Mouse (Mus musculus): Measurements from ENCODE around the gene Cers5. TPM values are rescaled to one million over a fixed set of nuclear protein-coding genes. Genes with fewer than 3 reads are reported as not detected.

The Cers5 gene
- polyA plus RNA-seq, 1 experiment, result 53.4 TPM

DNA sequence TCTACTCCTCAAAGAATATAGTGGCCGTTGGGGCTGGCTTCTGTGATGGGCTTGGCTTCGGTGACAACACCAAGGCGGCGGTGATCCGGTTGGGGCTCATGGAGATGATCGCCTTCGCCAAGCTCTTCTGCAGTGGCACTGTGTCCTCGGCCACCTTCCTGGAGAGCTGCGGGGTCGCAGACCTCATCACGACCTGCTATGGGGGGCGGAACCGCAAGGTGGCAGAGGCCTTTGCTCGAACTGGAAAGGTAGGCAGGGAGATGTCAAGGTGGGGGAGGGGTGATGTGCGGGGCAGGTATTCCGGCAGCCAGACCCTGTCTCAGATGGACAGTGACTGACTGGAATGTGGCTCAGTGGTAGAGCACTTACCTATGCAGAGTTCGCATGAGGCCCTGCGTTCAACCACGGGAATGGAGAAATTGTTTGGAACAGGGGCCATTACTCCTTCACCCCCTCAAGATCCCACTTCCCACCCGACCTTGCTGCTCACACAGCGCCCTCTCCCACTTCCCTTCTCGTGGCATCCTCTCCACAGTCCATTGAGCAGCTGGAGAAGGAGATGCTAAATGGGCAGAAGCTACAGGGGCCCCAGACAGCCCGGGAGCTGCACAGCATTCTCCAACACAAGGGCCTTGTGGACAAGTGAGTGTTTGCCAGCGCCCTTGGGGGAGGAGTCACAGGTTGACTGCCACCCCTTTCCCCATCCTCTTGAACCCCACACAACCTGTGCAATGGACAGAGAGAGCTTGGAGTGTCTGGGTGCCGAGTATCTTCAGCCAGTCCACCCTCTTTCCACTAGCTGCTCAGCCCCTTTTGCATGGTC, 50.6 kb downstream of the Cers5 start:
- DNase-seq, result no peak
- TF ChIP-seq CTCF (IDR thresholded peaks at IDR 0.05; ENCODE audit: insufficient read depth, low read length), result no peak
- no peak for TF ChIP-seq POLR2A (IDR thresholded peaks at IDR 0.05; ENCODE audit: borderline replicate concordance, extremely low read depth, low read depth, low read length)
- Histone ChIP-seq H3K4me1 (ENCODE audit: control insufficient read depth, insufficient read depth, low read length) (peaks cover 17% of the 10 kb centered on the region), H3K4me3 (replicated peaks; ENCODE audit: extremely low read depth, low read depth, low read length) (no peak overlapping the region)
- 80% methylated on average over 25 of the region's 25 CpGs for WGBS

DNA sequence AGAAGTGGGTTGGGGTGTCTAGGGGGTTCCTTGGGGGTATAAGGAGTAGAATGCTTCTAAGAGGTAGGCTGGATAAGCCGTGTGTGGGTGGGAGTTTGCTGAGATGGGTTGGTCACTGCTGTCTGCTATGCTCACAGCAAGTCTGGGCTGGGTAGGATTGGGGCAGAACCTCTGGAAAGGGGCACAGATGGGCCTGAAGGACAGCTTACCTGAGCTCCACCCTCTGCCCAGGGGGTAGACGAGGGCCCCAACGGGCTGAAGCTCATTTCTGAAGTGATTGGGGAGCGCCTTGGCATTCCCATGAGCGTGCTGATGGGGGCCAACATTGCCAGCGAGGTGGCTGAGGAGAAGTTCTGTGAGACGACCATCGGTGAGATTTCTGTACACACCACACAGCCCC, 52.8 kb downstream of the Cers5 start:
- TF ChIP-seq POLR2A (IDR thresholded peaks at IDR 0.05; ENCODE audit: borderline replicate concordance, extremely low read depth, low read depth, low read length) (no peak), CTCF (IDR thresholded peaks at IDR 0.05; ENCODE audit: insufficient read depth, low read length) (no peak)
- DNase-seq, result no peak
- Histone ChIP-seq H3K4me3 (replicated peaks; ENCODE audit: extremely low read depth, low read depth, low read length) (no peak overlapping the region), H3K4me1 (ENCODE audit: control insufficient read depth, insufficient read depth, low read length) (peaks cover 13% of the 10 kb centered on the region)
- 72% methylated on average over 8 of the region's 8 CpGs for WGBS

DNA sequence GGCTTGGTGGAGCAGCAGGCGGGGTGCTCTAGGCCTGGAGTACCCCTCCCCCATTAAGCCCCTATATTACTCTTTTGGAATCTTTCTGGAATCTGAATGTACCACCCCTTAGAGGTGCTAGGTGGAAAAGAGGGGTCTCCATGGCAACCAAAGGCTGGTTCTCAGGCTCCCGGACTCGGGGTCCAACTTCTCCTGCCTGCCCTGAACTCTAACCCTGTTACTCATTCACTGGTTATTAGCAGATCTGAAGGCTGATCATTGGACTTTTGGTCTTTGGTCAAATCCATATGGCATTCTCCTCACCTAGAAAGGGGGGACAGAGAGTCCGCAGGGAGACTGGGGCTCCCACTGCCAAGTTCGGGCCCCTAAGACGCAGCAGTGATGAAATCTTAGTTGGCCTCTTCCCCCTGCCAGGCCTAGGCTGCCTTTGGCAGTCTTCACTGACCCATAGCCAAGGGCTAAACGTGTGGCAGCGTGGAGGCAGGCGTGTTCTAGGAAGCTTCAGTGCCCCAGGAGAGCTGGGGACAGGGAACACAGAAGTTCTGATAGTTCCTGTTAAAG, 54.1 kb downstream of the Cers5 start:
- Histone ChIP-seq H3K4me1 (ENCODE audit: control insufficient read depth, insufficient read depth, low read length) (peaks cover 7% of the 10 kb centered on the region; the same call in 1 of the 2 replicates), H3K4me3 (replicated peaks; ENCODE audit: extremely low read depth, low read depth, low read length) (no peak overlapping the region)
- no peak for DNase-seq
- 76% methylated on average over 9 of the region's 9 CpGs for WGBS
- TF ChIP-seq CTCF (IDR thresholded peaks at IDR 0.05; ENCODE audit: insufficient read depth, low read length), result no peak
- TF ChIP-seq POLR2A (IDR thresholded peaks at IDR 0.05; ENCODE audit: borderline replicate concordance, extremely low read depth, low read depth, low read length), result no peak

DNA sequence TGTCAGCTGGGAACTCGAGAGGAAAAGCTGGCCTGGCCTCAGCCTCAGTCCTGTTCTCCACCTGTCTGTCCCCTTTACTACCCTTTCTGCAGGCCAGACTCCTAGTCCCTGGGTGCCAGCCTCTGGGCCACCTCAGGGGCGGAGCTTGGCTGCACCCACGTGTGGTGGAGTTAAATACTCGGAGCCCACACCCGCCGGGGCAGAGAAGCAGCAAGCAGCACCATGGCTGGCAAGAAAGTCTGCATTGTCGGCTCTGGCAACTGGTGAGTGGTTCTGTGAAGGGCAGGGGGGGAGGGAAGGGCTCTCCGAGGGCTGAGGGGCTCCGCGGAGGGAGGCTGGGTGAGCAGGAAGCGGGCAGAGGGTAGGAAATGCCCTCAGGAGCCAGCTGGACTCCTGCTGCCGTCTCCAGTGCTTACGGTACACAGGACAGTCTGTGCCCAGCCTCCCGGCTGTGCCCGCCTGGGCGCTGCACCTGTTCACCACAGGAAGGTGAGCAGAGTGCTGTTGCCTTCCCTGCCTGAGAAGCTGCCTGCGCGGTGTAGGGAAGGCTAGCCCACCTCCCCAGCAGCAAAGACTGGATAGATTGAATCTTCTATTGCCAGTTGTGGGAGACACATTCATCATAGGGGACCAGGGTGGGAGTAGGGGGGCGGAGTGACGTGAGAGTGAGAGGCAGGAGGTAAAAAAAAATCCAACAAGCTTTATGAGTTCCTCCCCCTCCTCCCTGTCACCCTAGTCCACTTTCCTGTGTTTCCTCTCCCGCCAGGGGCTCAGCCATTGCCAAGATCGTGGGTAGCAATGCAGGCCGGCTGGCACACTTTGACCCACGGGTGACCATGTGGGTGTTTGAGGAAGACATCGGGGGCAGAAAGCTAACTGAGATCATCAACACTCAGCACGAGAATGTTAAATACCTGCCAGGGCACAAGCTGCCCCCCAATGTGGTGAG, 55.0 kb downstream of the Cers5 start, which contains the start of gene Gpd1:
Gene Gpd1 (plus strand): TSS at position 130 of the 949 bp plus-strand sequence.
- peak; percentile 63 for DNase-seq
- TF ChIP-seq CTCF (IDR thresholded peaks at IDR 0.05; ENCODE audit: insufficient read depth, low read length) (no peak), POLR2A (IDR thresholded peaks at IDR 0.05; ENCODE audit: borderline replicate concordance, extremely low read depth, low read depth, low read length) (peak; percentile 70; the same call in 1 of the 2 replicates)
- Histone ChIP-seq H3K4me1 (ENCODE audit: control insufficient read depth, insufficient read depth, low read length) (no peaks in the 10 kb centered on the region), H3K4me3 (replicated peaks; ENCODE audit: extremely low read depth, low read depth, low read length) (peak within 1 kb of the TSS; percentile 49)
- WGBS, result 37% methylated on average over 26 of the region's 26 CpGs

DNA sequence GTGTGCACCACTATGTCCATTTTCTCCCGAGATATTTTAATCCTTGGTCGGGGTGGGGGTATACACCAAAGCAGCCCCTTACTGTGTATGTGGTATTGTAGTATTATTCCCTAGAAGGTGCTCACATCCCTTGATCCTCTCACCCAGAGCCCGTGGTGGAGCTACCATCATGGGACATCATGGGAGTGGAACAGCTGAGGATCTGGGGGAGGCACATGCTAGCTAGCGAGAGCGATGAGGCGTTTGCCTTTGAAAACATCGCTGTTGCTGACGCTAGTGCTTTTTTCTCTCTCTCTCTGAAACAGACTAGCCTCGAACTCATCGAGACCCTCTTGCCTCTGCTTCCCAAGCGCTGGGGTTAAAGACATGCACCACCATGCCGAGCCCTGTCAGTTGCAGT, 55.9 kb downstream of the Cers5 start:
- H3K4me3 ChIP-seq (replicated peaks; ENCODE audit: extremely low read depth, low read depth, low read length), result no peak overlapping the region
- DNase-seq, result no peak
- no peaks in the 10 kb centered on the region for H3K4me1 ChIP-seq (ENCODE audit: control insufficient read depth, insufficient read depth, low read length)
- WGBS, result 92% methylated on average over 12 of the region's 12 CpGs
- no peak for TF ChIP-seq CTCF (IDR thresholded peaks at IDR 0.05; ENCODE audit: insufficient read depth, low read length)
- TF ChIP-seq POLR2A (IDR thresholded peaks at IDR 0.05; ENCODE audit: borderline replicate concordance, extremely low read depth, low read depth, low read length), result no peak

DNA sequence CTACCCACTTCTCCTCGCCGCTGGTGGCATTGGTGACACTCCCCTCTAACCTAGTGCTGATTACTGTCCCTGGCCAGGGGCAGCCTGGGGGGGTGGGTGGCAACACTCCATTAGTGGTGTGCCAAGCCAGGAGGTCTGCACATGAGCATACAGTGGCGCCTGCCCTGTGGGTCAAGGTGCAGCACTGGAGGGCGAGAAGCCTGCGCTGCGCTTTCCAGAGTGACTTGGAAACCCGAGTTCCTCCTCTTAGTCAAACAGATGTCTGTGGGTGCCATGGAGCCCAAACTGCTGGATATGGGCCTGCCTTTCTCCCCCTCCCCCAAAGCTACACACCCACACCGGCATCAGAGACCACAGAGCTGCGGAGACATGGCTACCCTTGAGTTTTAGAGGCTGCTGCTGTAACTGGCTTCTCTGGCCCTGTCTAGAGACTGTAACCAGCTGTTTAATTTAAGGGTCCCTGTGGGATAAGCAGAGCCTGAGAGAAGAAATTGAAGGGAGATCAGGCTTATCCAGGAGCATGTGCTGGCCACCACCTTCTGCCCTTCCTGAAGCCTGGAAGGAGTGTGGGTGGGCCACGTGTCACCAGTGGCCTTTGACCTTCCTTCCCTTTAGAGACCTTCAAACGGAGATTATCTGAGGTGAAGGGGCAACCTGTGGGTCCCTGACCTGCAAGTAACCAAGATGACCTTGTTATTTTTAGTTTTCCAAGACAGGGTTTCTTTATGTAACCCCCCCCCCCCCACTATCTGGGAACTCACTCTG, 56.5 kb downstream of the Cers5 start:
- H3K4me1 ChIP-seq (ENCODE audit: control insufficient read depth, insufficient read depth, low read length), result no peaks in the 10 kb centered on the region
- 61% methylated on average over 11 of the region's 11 CpGs for WGBS
- no peak for DNase-seq
- H3K4me3 ChIP-seq (replicated peaks; ENCODE audit: extremely low read depth, low read depth, low read length), result no peak overlapping the region
- TF ChIP-seq POLR2A (IDR thresholded peaks at IDR 0.05; ENCODE audit: borderline replicate concordance, extremely low read depth, low read depth, low read length) (no peak), CTCF (IDR thresholded peaks at IDR 0.05; ENCODE audit: insufficient read depth, low read length) (no peak)

DNA sequence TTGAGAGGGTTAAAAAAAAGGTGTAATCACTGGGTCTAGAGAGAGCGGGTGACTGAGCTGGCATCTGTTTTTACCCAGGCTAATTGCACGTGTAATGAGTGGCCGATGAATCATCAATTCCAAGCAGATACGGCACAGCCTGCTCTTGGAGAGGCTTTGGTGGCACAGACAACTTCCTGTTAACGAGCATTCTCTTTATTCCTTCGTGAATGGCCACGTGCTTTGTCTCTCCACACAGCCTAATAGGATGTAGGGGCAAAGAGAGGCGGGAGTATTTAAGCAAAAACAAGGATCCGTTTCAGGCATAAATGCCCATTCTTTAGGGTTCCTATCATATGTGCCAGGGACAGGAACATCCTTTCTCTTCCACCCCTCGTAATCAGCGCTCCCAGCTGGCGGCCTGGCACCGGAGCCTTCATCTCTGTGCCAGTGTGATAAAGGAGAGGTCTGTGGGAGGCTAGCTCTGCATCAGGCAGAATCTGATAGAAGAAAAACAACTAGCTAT, 57.3 kb downstream of the Cers5 start:
- H3K4me3 ChIP-seq (replicated peaks; ENCODE audit: extremely low read depth, low read depth, low read length), result no peak overlapping the region
- DNase-seq, result no peak
- no peaks in the 10 kb centered on the region for H3K4me1 ChIP-seq (ENCODE audit: control insufficient read depth, insufficient read depth, low read length)
- WGBS, result 68% methylated on average over 13 of the region's 13 CpGs
- TF ChIP-seq POLR2A (IDR thresholded peaks at IDR 0.05; ENCODE audit: borderline replicate concordance, extremely low read depth, low read depth, low read length) (no peak), CTCF (IDR thresholded peaks at IDR 0.05; ENCODE audit: insufficient read depth, low read length) (no peak)

DNA sequence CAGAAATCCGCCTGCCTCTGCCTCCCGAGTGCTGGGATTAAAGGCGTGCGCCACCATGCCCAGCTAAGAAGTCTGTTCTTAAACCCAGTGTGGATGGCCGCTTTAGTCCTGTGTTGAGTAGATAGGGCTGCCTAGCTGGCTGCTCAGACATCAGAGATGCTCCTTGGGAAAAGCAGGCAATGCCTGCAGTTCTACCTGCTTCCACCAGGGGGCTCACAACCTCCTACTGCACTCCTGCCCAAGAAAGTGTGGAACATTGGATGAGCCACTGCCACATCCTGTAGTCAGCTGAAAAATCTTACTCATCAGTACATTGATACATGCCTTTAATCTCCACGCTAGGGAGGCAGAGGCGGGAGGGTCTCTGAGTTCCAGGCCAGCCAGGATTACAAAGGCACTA, 57.8 kb downstream of the Cers5 start:
- no peak for TF ChIP-seq POLR2A (IDR thresholded peaks at IDR 0.05; ENCODE audit: borderline replicate concordance, extremely low read depth, low read depth, low read length)
- peak; percentile 95 for TF ChIP-seq CTCF (IDR thresholded peaks at IDR 0.05; ENCODE audit: insufficient read depth, low read length)
- H3K4me3 ChIP-seq (replicated peaks; ENCODE audit: extremely low read depth, low read depth, low read length), result no peak overlapping the region
- WGBS, result 44% methylated on average over 7 of the region's 7 CpGs
- DNase-seq, result peak; percentile 75
- H3K4me1 ChIP-seq (ENCODE audit: control insufficient read depth, insufficient read depth, low read length), result no peaks in the 10 kb centered on the region
